Mouse (Mus musculus) layer of hippocampus, adult 2 months (tissue): Measurements from ENCODE around the gene Gm10073. TPM values are rescaled to one million over a fixed set of nuclear protein-coding genes. Genes with fewer than 3 reads are reported as not detected.
"Not testable (repeated sequence)": the region's sequence is repeated elsewhere in the genome, so short reads cannot be mapped to it uniquely, and the experiment has no call there.

Experiments used
- DNase-seq, 2 experiments: peaks; one replicate each; pipeline ENCODE4 v3.0.0; 2022; ENCODE audit warnings: low spot score in 2 of 2
- H3K27ac ChIP-seq: fragments of 200-600 bp; 2 replicates; pipeline ENCODE4 v1.8.1; 2022
- H3K4me3 ChIP-seq: fragments of 200-600 bp; 2 replicates; pipeline ENCODE4 v1.8.1; 2022; ENCODE audit warnings: mild to moderate bottlenecking
- CTCF ChIP-seq: fragments of 200-600 bp; conservative IDR thresholded peaks from 2 replicates; pipeline ENCODE4 v1.8.1; 2022; ENCODE audit warnings: antibody characterized with exemption, mild to moderate bottlenecking, moderate library complexity
- total RNA-seq, 2 experiments: library from RNA; stranded (reverse); gene quantifications; 2 replicates each; pipeline ENCODE4 v1.2.3; 2021

The Gm10073 gene
- total RNA-seq, 2 experiments from 2014 or later, result 90.4 to 97.5 TPM

GRCm38 (mm10) chr8:106609076-106609903, 36.0 kb upstream of the Gm10073 start:
- Histone ChIP-seq H3K4me3 (no peak overlapping the region), H3K27ac (no peak overlapping the region)
- TF ChIP-seq CTCF, result no peak
- no peak for DNase-seq

- no peak for DNase-seq
- no peak for TF ChIP-seq CTCF
Measured at GRCm38 (mm10) chr8:106608425-106608824, 35.2 kb upstream of the Gm10073 start.

GRCm38 (mm10) chr8:106607783-106608182, 34.5 kb upstream of the Gm10073 start:
- H3K27ac ChIP-seq, H3K4me3 ChIP-seq, DNase-seq: not testable (repeated sequence)

More at GRCm38 (mm10) chr8:106608425-106608824, 35.2 kb upstream of the Gm10073 start:
- Histone ChIP-seq H3K4me3 (no peak overlapping the region), H3K27ac (no peak overlapping the region)

DNA sequence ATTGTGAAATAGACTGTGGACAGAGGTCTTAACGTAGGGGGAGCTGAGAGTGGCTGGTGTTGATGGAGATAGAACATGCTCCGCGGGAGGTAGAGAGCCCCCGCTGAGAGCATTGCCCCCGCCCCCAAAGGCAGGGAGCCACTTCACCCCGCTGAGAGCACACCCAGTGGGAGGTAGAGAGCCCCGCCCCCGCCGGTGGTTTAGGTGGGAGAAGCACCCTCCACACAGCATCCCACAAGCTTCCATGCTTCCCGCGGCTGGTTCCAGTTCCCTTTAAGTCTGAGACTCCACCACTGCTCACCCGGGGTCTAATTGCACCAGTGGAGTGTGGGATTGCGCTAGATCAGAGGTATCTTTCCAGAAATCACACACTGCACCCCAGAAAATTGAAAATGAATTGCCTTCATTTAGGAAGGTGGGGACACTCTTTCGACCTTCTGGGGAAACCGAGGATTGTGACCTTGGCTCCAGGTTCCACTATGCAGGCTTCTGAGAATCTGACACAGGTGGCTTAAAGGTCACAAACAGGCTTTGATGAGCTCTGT, 33.4 kb upstream of the Gm10073 start:
- DNase-seq, result no peak
- Histone ChIP-seq H3K27ac (no peak overlapping the region), H3K4me3 (no peak overlapping the region)
- TF ChIP-seq CTCF, result no peak

DNA sequence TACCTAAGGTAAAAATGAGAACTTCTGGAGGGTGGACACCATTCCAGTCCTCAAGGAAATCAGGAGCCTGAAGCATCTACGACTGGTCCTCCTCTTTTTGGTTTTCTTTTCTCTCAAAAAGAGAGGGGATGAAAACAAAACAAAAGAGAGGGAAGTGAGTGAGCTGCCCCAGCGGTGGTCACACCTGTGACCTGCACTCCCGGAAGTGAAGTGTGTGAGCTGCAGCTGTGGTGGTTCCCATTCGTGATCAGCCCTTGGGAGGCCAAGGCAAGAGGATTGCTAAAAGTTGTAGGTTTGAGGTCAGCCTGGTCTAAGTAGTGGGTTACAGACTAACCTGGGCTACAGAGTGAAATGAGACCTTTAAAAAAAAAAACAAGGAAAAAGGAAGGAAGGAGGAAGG, 32.9 kb upstream of the Gm10073 start:
- Histone ChIP-seq H3K4me3 (no peak overlapping the region), H3K27ac (no peak overlapping the region)
- no peak for DNase-seq
- no peak for TF ChIP-seq CTCF

- Histone ChIP-seq H3K27ac (no peak overlapping the region), H3K4me3 (no peak overlapping the region)
- no peak for DNase-seq
- TF ChIP-seq CTCF, result no peak
Measured at GRCm38 (mm10) chr8:106605657-106606056, 32.4 kb upstream of the Gm10073 start.

DNA sequence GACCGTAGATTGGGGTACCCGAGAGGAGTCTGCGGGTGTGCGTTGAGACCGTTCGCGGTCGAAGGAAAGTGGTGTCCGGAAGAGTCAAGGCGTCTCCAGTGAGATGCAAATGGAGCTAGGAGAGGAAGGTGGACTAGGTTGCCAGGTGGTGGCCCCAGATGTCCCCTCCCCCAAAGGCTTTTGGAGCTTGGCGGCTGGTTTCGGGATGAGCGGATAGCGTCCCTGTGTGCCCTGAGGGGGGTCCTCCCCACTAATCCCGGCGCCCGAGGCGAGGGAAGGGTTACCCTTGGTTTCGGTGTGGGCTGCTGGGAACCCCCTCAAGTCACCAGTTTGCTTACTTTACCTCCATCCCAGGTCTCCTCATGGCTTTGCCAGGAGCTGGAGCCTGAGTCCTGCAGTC, 30.7 kb upstream of the Gm10073 start:
- no peak for TF ChIP-seq CTCF
- no peak for DNase-seq
- Histone ChIP-seq H3K4me3 (peak overlapping the region; percentile 54), H3K27ac (no peak overlapping the region)

- H3K27ac ChIP-seq, result no peak within 1 kb of the TSS
- no peak for TF ChIP-seq CTCF
- DNase-seq, result no peak
- H3K4me3 ChIP-seq, result peak within 1 kb of the TSS; percentile 54
Measured at GRCm38 (mm10) chr8:106603131-106603819, 30.0 kb upstream of the Gm10073 start, which contains the start of gene Cdh1. TSS of gene Cdh1 (plus strand) at chr8:106603351.

DNA sequence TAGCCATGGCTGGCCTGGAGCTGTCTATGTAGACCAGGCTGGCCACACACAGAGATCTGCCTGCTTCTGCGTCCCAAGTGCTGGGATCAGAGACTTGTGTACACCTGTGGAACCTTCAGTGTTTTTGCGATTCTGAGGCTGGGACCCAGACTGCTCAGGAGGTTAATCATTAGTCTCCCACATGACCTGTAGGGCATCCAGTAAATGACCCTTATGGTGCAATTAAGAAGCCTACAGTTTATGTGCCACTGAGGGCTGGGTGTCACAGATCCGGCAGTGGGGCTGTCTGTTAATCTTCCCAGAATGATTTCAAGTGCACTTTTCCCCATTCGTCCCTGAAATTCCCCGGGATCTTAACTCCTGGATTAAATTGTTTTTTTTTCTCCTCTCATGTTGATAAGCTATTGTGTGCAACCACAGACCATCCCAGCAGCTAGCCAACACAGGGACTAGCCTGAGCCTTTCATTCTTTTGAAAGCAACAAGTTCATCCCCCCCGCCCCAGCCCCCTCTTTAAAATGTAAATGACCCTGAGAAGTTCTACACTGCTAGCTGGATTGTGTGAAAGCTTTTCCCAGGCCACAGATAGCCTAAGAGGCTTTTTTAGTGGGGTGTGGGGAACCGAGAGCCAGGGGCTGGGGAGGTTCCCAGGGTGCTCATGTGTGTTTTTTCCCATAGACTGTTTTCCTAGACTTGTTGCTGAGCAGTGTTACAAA, 26.2 kb upstream of the Gm10073 start:
- Histone ChIP-seq H3K4me3 (no peak overlapping the region), H3K27ac (no peak overlapping the region)
- no peak for TF ChIP-seq CTCF
- DNase-seq, result no peak

GRCm38 (mm10) chr8:106597067-106597466, 23.8 kb upstream of the Gm10073 start:
- Histone ChIP-seq H3K4me3 (no peak overlapping the region), H3K27ac (no peak overlapping the region)
- TF ChIP-seq CTCF, result no peak
- DNase-seq, result no peak

GRCm38 (mm10) chr8:106595623-106596022, 22.4 kb upstream of the Gm10073 start:
- not testable (repeated sequence) for DNase-seq, H3K4me3 ChIP-seq, H3K27ac ChIP-seq

GRCm38 (mm10) chr8:106592458-106592857, 19.2 kb upstream of the Gm10073 start:
- Histone ChIP-seq H3K4me3 (no peak overlapping the region), H3K27ac (no peak overlapping the region)
- TF ChIP-seq CTCF, result no peak
- no peak for DNase-seq
